Mouse (Mus musculus): ENCODE data around the gene Pip5k1a.
"Not testable (repeated sequence)": the region's sequence is repeated elsewhere in the genome, so short reads cannot be mapped to it uniquely, and the experiment has no call there.

Gene Pip5k1a

GRCm38 (mm10) chr3:95110911-95111726 lies 4.4 kb upstream of the Pip5k1a start, which contains the start of gene Vps72:
Gene Vps72, plus strand, starts transcription at chr3:95111022.
- peak; percentile 89 for DNase-seq

GRCm38 (mm10) chr3:95107898-95108297 lies 1.2 kb upstream of the Pip5k1a start:
- DNase-seq: no peak

GRCm38 (mm10) chr3:95107308-95107707 lies 578 bp upstream of the Pip5k1a start:
- DNase-seq: not testable (repeated sequence)

GRCm38 (mm10) chr3:95105586-95106337 lies 968 bp downstream of the Pip5k1a start:
- DNase-seq: no peak

GRCm38 (mm10) chr3:95105121-95105520 lies 1.6 kb downstream of the Pip5k1a start:
- DNase-seq: peak; percentile 75

- no peak for DNase-seq
These were observed 5.9 kb downstream of the Pip5k1a start for GRCm38 (mm10) chr3:95100854-95101253.

- no peak for DNase-seq
These were observed 18.7 kb downstream of the Pip5k1a start for GRCm38 (mm10) chr3:95088071-95088470.

GRCm38 (mm10) chr3:95071606-95072005 lies 35.1 kb downstream of the Pip5k1a start:
- DNase-seq: no peak

- DNase-seq: no peak
These were observed 40.2 kb downstream of the Pip5k1a start for GRCm38 (mm10) chr3:95066570-95066969.

- no peak for DNase-seq
These were observed 40.6 kb downstream of the Pip5k1a start for GRCm38 (mm10) chr3:95066095-95066494.

- DNase-seq: no peak
These were observed 41.2 kb downstream of the Pip5k1a start for GRCm38 (mm10) chr3:95065553-95065952.

GRCm38 (mm10) chr3:95063741-95064140 lies 43.0 kb downstream of the Pip5k1a start:
- DNase-seq: no peak

- DNase-seq: peak; percentile 42
These were observed 48.7 kb downstream of the Pip5k1a start for GRCm38 (mm10) chr3:95058078-95058477.

- no peak for DNase-seq
These were observed 50.5 kb downstream of the Pip5k1a start for GRCm38 (mm10) chr3:95056275-95056674.

GRCm38 (mm10) chr3:95054481-95055260 lies 52.1 kb downstream of the Pip5k1a start:
- DNase-seq: no peak

GRCm38 (mm10) chr3:95053701-95054100 lies 53.0 kb downstream of the Pip5k1a start:
- no peak for DNase-seq

GRCm38 (mm10) chr3:95052959-95053358 lies 53.8 kb downstream of the Pip5k1a start:
- DNase-seq: peak; percentile 55

GRCm38 (mm10) chr3:95047914-95048313 lies 58.8 kb downstream of the Pip5k1a start:
- DNase-seq: no peak

- DNase-seq: no peak
These were observed 60.2 kb downstream of the Pip5k1a start for GRCm38 (mm10) chr3:95046462-95047057.

- DNase-seq: no peak
These were observed 63.5 kb downstream of the Pip5k1a start for GRCm38 (mm10) chr3:95043251-95043650.

GRCm38 (mm10) chr3:95042838-95043229 lies 63.9 kb downstream of the Pip5k1a start:
- DNase-seq: no peak

GRCm38 (mm10) chr3:95042166-95042837 lies 64.4 kb downstream of the Pip5k1a start, which contains the start of gene Psmd4:
Gene Psmd4, minus strand, starts transcription at chr3:95042614.
- DNase-seq: peak; percentile 99

All from layer of hippocampus, adult 9-11 months (tissue).